Mouse (Mus musculus): ENCODE data around the gene Rbm18.

Gene Rbm18

DNA sequence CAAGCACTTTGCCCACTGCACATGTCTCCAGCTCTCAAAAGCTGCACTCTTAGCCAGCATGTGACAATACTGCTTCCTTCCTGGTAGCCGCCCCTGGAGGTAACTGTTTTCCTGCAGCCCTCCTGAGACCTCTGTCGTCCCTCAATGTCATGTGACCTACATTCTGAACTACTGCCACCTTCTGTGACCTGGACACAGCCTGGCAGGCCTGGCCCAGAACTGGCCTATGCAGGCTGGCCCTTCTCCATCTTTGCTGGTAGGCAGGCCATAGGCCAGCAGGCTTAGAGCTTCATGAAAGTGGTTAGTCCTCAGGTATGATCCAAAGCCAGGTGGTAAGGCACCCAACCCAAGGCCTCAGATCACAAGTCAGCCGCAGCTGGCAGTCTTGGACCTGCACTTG, 62.8 kb downstream of the Rbm18 start:
- DNase-seq (ENCODE audit: low read depth, low spot score), result no peak

DNA sequence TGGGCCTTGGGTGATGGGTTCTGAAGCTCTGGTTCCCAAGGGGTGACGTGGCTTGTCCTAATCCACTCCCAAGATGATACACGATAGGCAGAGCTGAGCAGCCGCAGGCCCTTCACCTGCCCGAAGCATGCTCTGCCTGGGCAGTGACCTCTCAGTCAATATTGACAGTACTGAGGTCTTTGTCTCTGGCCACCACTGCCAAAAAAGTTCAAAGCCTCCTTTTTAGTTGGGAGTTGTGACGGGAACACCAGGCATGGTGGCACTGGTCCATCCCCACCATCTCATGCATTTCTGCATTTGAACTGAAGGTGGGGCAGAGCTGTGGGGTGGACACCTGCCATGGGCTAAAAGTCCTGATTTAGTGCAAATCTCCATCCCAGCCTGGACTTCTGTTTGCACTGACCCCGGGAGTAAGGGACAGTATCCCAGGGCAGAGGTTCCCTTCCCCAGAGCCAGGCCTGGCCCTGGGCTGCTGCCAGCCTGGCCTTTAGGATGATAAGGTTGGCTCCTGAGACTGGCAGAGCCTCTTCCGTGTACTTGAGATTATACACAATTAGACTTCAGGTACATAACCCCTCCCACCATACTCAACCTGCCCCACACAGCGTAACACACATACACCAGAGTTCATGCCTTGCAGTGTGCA, 64.8 kb downstream of the Rbm18 start:
- no peak for DNase-seq (ENCODE audit: low read depth, low spot score)

DNA sequence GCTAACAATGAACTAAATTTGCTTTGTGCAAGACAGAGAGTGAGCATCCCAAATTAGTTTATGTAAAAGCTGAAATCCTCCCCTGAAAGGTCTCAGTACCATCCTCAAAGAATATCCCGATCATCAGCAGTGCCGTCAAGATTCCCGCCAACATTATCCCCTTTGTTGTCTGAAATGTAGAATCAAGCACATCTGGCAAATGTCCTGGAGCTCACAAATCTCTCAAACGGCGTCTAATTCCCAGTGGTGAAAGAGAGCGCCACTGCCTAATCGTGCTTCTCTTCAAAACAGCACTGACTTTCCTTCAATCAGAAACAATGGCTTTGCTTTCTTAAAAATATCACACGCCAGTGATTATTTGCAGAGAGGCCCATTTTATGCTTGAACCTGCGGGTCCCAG, 69.4 kb downstream of the Rbm18 start:
- no peak for DNase-seq (ENCODE audit: low read depth, low spot score)
